Mouse (Mus musculus): Measurements from ENCODE around the gene Apol8.

Gene Apol8

DNA sequence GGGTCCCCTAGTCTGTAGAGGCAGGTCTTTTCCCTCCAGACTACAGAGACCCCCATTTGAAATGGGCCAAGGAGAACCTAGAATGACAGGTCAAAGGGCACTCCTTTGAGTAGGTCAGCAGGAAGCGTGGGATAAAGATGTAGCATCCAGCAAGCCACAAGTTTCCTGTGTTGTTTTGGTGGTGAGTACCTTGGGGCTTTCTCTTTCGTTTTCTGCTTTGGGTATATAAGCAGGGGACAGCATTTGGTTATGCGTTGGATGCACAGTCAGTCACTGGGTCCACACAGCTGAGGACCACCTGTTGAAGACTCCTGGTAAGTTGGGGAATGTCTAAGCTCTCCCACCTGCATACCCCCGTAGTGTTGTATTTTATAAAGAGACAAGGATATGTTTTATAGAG lies 58.1 kb downstream of the Apol8 start, which contains the start of gene Apol7e:
TSS of gene Apol7e (plus strand) at position 202 of the 400 bp plus-strand sequence.
- DNase-seq (ENCODE audit: low read depth, low spot score) = peak; percentile 71

All from CD4-positive helper T cell, adult 2 months (primary cell).